16 mouse cellular contexts compared by ENCODE assay signal in the genomic region with DNA sequence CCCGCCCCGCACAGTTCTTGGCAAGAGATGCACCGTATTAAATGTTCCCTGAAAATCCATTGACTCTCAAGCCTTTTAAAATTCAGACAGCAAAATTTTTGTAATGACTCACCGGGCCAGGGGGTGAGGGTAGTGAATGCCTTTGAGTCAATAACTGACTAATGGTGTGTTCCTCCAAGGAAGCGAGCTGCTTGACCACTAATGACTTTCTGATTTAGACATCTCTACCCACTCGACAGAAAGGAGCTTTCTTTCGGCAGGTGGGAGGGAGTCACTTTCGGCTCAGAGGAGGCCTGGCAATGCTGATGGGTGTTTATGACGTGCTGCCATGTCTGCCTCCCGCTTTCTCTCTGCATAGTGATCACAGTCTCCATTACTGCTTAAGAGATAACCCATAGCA.
DNase-seq lines count a peak whose midpoint lies in the region; ATAC-seq lines count a peak whose summit lies in the region.
"Had no signal": no experiment of that assay in that cellular context is flagged by ENCODE, and none has a peak within 500 bp of the region (broad histone marks: within the 10 kb centered on the region; RNA-seq: fewer than 3 reads in every experiment).

No protein-coding gene starts in this region.

- no peak for DNase-seq in frontal cortex, postnatal 36 days (ENCODE audit: low spot score in 2 of 2)
- peak; percentile 13 to 20 for DNase-seq in urinary bladder, postnatal 36 days (ENCODE audit: low spot score in 2 of 2)
- DNase-seq in urinary bladder, postnatal 10 days (ENCODE audit: low spot score), result no peak
- DNase-seq in brain, adult 2 months (ENCODE audit: low read depth, low spot score), result peak; percentile 48
- no peak for DNase-seq in cerebellum, postnatal 25 days
- DNase-seq in left cerebral cortex, adult 18-20 months (ENCODE audit: low spot score in 2 of 2), result no peak
- DNase-seq: cerebellum, adult 18-20 months; heart, adult 18-20 months; kidney, postnatal 14 days; left cerebral cortex, postnatal 4 days; liver, embryonic 13.5 days; retina, postnatal 1 day; spleen, adult 18-20 months had no signal

- ATAC-seq in frontal cortex, adult (ENCODE audit: low TSS enrichment), result peak; percentile 59; the same call in 1 of the 2 replicates
- ATAC-seq: intestine, embryonic 16.5 days; lung, postnatal 0 days had no signal

Comparison
In these comparisons a context has a peak if more than half of its experiments do, and no peak if none do; other contexts are left out.
1. DNase-seq: peak in urinary bladder, postnatal 36 days (2 of 2) and brain, adult 2 months (single experiment); none in frontal cortex, postnatal 36 days (0 of 2), urinary bladder, postnatal 10 days (single experiment), cerebellum, postnatal 25 days (0 of 2) and left cerebral cortex, adult 18-20 months (0 of 2).